In the genomic region with DNA sequence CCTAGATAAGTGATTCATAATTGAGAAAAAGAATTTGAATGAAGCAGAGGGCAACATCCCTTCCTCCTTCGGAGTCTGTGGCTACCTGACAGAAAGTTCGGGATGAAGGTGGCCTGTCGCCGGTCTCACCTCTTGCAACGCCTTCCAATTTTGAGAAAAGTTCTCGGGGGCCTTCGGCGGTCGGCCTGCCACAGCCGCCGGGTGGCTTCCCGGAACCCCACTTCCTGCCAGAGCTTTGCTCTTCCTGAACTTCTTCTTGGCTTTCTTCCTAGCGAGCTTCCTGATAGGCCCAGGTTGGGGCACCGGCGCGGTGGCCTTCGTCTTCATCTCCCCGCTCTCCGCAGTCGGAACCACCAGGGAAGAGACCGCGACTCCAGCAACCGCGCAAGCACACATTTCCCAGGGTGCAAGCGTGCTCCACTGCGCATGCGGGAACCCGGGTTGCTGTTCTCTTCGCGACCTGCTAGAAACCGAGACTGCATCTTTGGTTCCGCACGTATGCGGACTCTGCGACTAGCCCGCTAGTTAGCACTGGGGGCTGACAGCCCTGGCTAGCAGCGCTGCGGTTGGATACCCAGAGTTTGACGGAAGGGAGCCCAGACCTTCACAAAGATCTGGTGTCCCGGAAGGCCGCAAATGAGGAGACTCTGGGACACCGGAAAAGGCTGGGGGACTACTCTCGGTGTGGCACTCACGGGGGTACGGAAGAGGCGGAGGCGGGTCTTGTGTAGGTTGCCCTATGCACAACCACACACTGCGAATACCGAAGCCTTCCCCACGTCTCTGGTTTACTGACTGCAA, we compare ENCODE assay signal across 8 mouse cellular contexts. TPM values are rescaled to one million over a fixed set of nuclear protein-coding genes. Genes with fewer than 3 reads are reported as not detected.
DNase-seq lines count a peak whose midpoint lies in the region; ATAC-seq lines count a peak whose summit lies in the region.

Gene Rexo4, minus strand, starts transcription at position 464 of the 801 bp plus-strand sequence.

- H3K36me3 ChIP-seq in hindbrain, embryonic 11.5 days (ENCODE audit: control insufficient read depth, insufficient read depth, low read length) = peaks cover 7% of the 10 kb centered on the region

- no peaks in the 10 kb centered on the region for H3K9me3 ChIP-seq in hindbrain, embryonic 11.5 days (ENCODE audit: control insufficient read depth, low read length)

- peak within 1 kb of the TSS; percentile 87 for H3K4me3 ChIP-seq in hindbrain, embryonic 11.5 days (ENCODE audit: low read depth, low read length)

- H3K4me1 ChIP-seq in hindbrain, embryonic 11.5 days (replicated peaks; ENCODE audit: control insufficient read depth, insufficient read depth, low read length) = peaks cover 4% of the 10 kb centered on the region; the same call in 1 of the 2 replicates

- H3K27me3 ChIP-seq in hindbrain, embryonic 11.5 days (ENCODE audit: control insufficient read depth, insufficient read depth, low read length) = no peaks in the 10 kb centered on the region

- H3K4me2 ChIP-seq in hindbrain, embryonic 11.5 days (replicated peaks; ENCODE audit: low read depth, low read length) = peak within 1 kb of the TSS; percentile 78

- peak; percentile 95 for DNase-seq in MN1 (ENCODE audit: low spot score)
- DNase-seq in cerebellum, adult 9-10 months = peak; percentile 95
- DNase-seq in frontal cortex, adult 2 months (ENCODE audit: extremely low spot score in 1 of 2, low spot score in 1 of 2) = peak; percentile 92 to 97
- DNase-seq in hindbrain, embryonic 11.5 days (ENCODE audit: low spot score) = peak; percentile 96
- DNase-seq in layer of hippocampus, postnatal 10 days (ENCODE audit: low spot score in 2 of 2) = peak; percentile 96 to 97
- DNase-seq in lung, postnatal 10 days = peak; percentile 94
- peak; percentile 91 for DNase-seq in ovary, postnatal 36 days (ENCODE audit: low spot score)
- DNase-seq in thymus, postnatal 25 days = peak; percentile 93

- ATAC-seq in hindbrain, embryonic 11.5 days (ENCODE audit: low FRiP score) = peak; percentile 96

- peak within 1 kb of the TSS; percentile 99 for H3K27ac ChIP-seq in hindbrain, embryonic 11.5 days (ENCODE audit: low read depth, low read length)

- under 1% methylated on average over 50 of the region's 50 CpGs for WGBS in hindbrain, embryonic 11.5 days

- H3K9ac ChIP-seq in hindbrain, embryonic 11.5 days (ENCODE audit: low read depth, low read length) = peak within 1 kb of the TSS; percentile 86

RNA-seq across cellular contexts. Expression of gene Rexo4, which starts in this region (rescaled TPM):
- polyA plus RNA-seq in frontal cortex, adult 2 months (2012; rRNA removed) = 69.6 and 71.2 TPM in 2 replicates
- polyA plus RNA-seq in hindbrain, embryonic 11.5 days (2014; fragmentation: Nextera tagmentation; extraction: Ambion mirVana) = 48.5 and 50.5 TPM in 2 replicates
- total RNA-seq in layer of hippocampus, postnatal 10 days (2021) = 10 to 100 TPM; 49.2 to 51.9 TPM

Comparison
In these comparisons a context has a peak if more than half of its experiments do, and no peak if none do; other contexts are left out.
1. Peak in every context shown above with its lines: DNase-seq, ATAC-seq, H3K4me3 ChIP-seq and H3K27ac ChIP-seq.